Mouse (Mus musculus): ENCODE measurements around the gene Atp9a. TPM values are rescaled to one million over a fixed set of nuclear protein-coding genes. Genes with fewer than 3 reads are reported as not detected.
A peak's percentile ranks its signal among the peaks of the same experiment; 100 is the strongest.
"Not testable (repeated sequence)": the region's sequence is repeated elsewhere in the genome, so short reads cannot be mapped to it uniquely, and the experiment has no call there.

Gene Atp9a
- 100 to 1,000 TPM; 448 to 467 TPM for total RNA-seq (2021)

- peak; percentile 72 for DNase-seq
- intact Hi-C loops (cut with DNase I) = no loop called here
Observed at GRCm38 (mm10) chr2:168742059-168742627, at the start of gene Atp9a. Gene Atp9a, minus strand, starts transcription at chr2:168742409.

- intact Hi-C loops (cut with DNase I) = no loop called here
- no peak for DNase-seq
Observed at GRCm38 (mm10) chr2:168791115-168791802, 49.0 kb upstream of the Atp9a start.

- DNase-seq = no peak
- intact Hi-C loops (cut with DNase I) = no loop called here
Observed at GRCm38 (mm10) chr2:168786174-168786573, 44.0 kb upstream of the Atp9a start.

GRCm38 (mm10) chr2:168780596-168780995 lies 38.4 kb upstream of the Atp9a start:
- intact Hi-C loops (cut with DNase I) = no loop called here
- no peak for DNase-seq

GRCm38 (mm10) chr2:168780024-168780423 lies 37.8 kb upstream of the Atp9a start:
- intact Hi-C loops (cut with DNase I) = no loop called here
- peak; percentile 27 for DNase-seq

GRCm38 (mm10) chr2:168777481-168777880 lies 35.3 kb upstream of the Atp9a start:
- intact Hi-C loops (cut with DNase I) = no loop called here
- no peak for DNase-seq

- no peak for DNase-seq
- intact Hi-C loops (cut with DNase I) = no loop called here
Observed at GRCm38 (mm10) chr2:168776238-168776637, 34.0 kb upstream of the Atp9a start.

- intact Hi-C loops (cut with DNase I) = loop anchor here (10.0 kb wide), 1 partner anchor 156 kb away; no protein-coding TSS in a partner anchor
- DNase-seq = no peak
Observed at GRCm38 (mm10) chr2:168769259-168769658, 27.1 kb upstream of the Atp9a start.

GRCm38 (mm10) chr2:168767582-168767981 lies 25.4 kb upstream of the Atp9a start, which contains the start of gene Sall4:
Gene Sall4, minus strand, starts transcription at chr2:168767943.
- no peak for DNase-seq
- intact Hi-C loops (cut with DNase I) = loop anchor here (10.0 kb wide), 1 partner anchor 157 kb away; no protein-coding TSS in a partner anchor

GRCm38 (mm10) chr2:168766538-168767361 lies 24.5 kb upstream of the Atp9a start:
- intact Hi-C loops (cut with DNase I) = loop anchor here (10.0 kb wide), 1 partner anchor 158 kb away; no protein-coding TSS in a partner anchor
- peak; percentile 34 for DNase-seq

- DNase-seq = no peak
- intact Hi-C loops (cut with DNase I) = loop anchor here (10.0 kb wide), 1 partner anchor 159 kb away; no protein-coding TSS in a partner anchor
Observed at GRCm38 (mm10) chr2:168765696-168766537, 23.7 kb upstream of the Atp9a start.

- intact Hi-C loops (cut with DNase I) = loop anchor here (10.0 kb wide), 1 partner anchor 160 kb away; no protein-coding TSS in a partner anchor
- peak; percentile 57 for DNase-seq
Observed at GRCm38 (mm10) chr2:168765065-168765681, 23.0 kb upstream of the Atp9a start.

GRCm38 (mm10) chr2:168764460-168764867 lies 22.3 kb upstream of the Atp9a start:
- no peak for DNase-seq
- intact Hi-C loops (cut with DNase I) = loop anchor here (10.0 kb wide), 1 partner anchor 160 kb away; no protein-coding TSS in a partner anchor

GRCm38 (mm10) chr2:168763785-168764184 lies 21.6 kb upstream of the Atp9a start:
- intact Hi-C loops (cut with DNase I) = loop anchor here (10.0 kb wide), 1 partner anchor 161 kb away; no protein-coding TSS in a partner anchor
- DNase-seq = no peak

- intact Hi-C loops (cut with DNase I) = loop anchor here (10.0 kb wide), 1 partner anchor 162 kb away; no protein-coding TSS in a partner anchor
- DNase-seq = no peak
Observed at GRCm38 (mm10) chr2:168762411-168762815, 20.2 kb upstream of the Atp9a start.

GRCm38 (mm10) chr2:168761954-168762353 lies 19.7 kb upstream of the Atp9a start:
- intact Hi-C loops (cut with DNase I) = loop anchor here (10.0 kb wide), 1 partner anchor 163 kb away; no protein-coding TSS in a partner anchor
- DNase-seq = no peak

GRCm38 (mm10) chr2:168761141-168761540 lies 18.9 kb upstream of the Atp9a start:
- intact Hi-C loops (cut with DNase I) = loop anchor here (10.0 kb wide), 1 partner anchor 164 kb away; no protein-coding TSS in a partner anchor
- no peak for DNase-seq

- DNase-seq; intact Hi-C loops (cut with DNase I): not testable (repeated sequence)
Observed at GRCm38 (mm10) chr2:168744406-168744805, 2.2 kb upstream of the Atp9a start.

- intact Hi-C loops (cut with DNase I) = no loop called here
- DNase-seq = peak; percentile 65
Observed at GRCm38 (mm10) chr2:168742649-168743048, 440 bp upstream of the Atp9a start.
